Mouse (Mus musculus): ENCODE data around the gene Psd4.

The Psd4 gene

DNA sequence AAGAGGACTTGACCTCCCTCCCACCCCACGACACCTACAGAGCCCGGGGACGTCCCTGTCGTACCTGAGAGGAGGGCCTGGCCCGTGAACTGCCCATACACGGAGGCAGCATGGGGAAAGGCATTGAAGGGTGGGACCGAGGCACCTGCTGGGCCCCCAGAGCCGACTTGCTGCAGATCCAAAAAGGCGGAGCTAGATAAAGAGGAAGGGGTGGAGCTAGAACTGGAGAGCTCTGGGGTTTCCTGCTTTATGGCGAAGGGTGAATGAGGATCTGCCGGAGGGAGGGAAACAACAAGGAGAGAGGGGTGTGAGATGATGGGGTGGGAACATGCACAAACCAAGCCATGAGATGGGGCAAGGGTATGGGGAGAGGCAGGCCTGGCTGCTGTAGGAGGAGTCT is 68.3 kb downstream of the Psd4 start:
- no peak for DNase-seq (ENCODE audit: low read depth, low spot score)

DNA sequence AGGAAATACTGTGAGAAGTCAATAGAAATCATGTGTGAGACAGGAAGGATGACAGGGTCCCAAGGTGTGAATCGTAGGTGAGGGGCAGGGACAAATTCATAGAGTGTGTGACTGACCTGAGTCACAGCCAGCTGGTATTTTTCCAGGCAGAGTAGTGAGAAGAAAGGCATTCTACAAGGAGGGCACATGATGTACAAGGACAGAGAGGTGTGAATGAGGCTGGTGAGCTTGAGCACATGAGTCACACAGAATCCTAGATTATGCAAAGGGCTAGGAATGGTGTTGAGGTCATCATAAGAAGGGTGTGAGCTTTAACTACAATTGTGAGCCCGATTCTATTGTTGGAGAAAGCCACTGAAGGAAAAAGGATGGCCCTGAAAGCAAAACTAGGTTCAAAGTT is 72.7 kb downstream of the Psd4 start:
- no peak for DNase-seq (ENCODE audit: low read depth, low spot score)

DNA sequence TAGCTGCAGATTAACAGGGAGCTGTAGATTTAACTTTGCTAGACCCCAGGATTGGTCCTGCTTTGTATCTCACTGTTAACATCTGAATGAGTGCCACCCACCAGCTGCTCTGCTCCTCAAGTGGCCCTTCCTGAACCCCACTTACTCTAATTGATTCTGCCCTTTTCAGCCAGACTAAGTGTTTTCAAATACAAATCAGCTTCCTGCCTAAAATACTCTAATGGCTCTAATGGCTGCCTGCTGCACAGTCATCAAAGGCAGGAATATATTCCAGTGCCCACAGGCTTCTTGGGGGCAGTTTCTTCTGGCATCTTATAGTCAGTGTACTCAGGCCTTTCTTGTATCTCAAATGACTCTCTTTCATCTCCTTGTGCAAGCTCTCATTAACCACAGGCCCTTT is 74.5 kb downstream of the Psd4 start:
- no peak for DNase-seq (ENCODE audit: low read depth, low spot score)

DNA sequence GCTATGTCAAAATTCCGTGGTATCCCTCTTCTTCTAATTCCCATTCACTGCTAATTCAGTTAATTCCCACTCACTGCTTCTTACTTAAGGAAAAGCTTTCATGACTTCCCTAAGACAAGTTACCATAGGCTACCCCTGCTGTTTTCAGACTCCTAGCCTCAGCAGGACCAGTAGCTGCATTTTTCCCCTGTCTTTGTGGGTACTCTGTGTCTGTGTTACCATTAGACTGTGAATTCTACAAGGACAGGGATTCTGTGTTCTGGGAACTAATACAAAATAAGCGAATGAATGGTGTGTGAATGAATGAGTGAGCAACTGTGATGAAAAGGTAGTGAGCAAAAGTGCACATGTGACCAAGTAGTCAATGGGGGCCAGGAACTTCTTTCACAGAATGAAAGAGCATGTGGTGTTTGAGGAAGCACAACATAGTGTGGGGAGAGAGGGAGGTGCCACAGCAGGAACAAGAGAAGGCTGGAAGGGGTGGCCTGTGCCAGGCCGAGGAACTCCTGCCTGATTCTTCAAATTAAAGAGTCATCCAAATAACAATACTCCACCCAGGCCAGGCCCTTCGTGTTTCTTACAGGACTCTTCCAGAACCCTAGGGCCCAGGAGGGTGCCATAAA is 75.0 kb downstream of the Psd4 start:
- DNase-seq (ENCODE audit: low read depth, low spot score) = no peak

DNA sequence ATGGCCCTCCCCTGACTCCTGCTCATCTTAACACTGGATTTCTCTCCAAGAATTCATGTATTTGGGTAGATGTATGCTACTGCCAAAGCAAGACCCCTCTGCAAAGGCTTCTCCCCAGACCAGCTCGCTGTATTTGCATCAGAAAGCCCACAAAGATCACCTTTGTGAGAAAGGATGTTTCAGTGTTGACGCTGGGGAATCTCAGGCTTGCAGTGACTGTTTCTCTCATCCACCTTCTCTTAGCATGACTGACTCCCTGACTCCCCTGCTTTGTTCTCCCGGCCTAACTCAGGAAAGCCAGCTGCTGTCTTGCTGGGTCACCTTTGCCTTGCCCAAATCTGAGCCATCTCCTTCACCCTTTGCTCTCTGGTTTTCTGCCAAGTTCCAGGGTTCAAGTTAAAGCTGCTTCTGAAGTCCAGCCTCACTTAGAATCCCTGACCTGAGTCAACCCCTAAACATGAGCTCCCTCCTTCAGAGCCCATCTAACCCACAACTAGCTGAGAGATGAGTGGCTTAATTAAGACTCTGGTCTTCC is 75.9 kb downstream of the Psd4 start:
- DNase-seq (ENCODE audit: low read depth, low spot score) = no peak

DNA sequence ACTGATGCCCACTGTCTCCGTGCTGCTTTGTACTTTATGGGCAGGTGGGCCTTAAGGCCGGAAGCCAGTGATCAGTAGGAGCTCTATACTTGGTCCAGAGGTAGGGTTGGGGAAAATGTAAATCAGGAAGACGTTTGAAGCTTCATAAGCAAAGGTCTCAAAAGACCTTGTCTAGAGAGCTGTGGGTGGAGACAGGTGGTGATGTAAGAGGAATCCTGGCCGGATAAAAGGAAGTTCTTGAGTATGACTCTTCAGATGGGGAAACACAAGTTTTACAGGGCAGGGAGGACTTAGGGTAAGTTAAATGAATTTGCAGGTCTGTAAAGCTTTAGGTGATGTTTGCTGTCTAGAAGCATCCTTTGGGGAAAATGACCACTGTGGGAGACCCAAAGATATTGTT is 81.7 kb downstream of the Psd4 start:
- DNase-seq (ENCODE audit: low read depth, low spot score) = no peak

DNA sequence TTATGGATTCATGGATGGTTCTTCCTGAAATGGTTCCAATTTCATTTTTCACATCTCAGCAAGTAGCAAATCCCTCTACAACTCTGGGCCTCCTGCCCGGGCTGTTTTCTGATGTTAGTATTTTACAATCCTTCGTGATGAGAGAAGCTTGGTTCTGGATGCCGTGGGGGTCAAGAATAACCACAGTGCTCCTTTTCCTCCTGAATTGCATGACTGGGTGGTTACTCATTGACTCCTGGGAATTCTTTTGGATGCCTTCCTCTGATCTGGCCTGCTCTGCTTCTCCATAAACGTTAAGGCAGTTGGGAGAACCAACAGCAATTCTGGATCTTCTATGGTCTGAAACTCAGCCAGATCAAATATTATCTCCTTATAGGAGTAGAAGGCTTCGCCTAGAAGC is 85.8 kb downstream of the Psd4 start:
- no peak for DNase-seq (ENCODE audit: low read depth, low spot score)

DNA sequence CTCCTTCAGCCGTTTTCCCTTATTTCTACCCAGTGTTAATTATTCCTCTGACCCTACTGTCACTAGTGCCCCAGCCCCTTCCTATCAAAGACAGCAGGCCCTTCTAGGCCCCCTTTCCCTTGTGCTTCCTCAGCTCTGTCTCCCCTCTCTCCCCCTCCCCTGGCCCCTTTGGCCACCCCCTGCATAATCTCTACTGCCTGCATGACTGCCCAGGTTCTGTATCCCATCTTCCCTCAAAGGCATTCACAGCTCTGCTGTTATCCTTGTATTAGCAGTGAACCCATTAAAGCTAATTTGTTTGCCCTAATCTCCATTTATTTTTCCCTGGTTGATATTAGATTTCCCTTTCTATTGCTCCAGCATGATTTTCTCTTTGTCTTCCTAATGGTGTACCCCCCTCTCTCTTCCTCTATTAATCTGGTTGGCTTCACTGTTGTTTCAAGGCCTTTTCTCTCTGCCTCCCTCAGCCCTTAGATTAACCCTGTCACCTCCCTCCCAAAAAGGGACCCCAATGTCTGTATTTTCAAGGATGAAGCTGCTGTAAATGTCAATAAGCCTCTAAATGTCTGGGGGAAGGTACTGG is 87.1 kb downstream of the Psd4 start:
- DNase-seq (ENCODE audit: low read depth, low spot score) = no peak

DNA sequence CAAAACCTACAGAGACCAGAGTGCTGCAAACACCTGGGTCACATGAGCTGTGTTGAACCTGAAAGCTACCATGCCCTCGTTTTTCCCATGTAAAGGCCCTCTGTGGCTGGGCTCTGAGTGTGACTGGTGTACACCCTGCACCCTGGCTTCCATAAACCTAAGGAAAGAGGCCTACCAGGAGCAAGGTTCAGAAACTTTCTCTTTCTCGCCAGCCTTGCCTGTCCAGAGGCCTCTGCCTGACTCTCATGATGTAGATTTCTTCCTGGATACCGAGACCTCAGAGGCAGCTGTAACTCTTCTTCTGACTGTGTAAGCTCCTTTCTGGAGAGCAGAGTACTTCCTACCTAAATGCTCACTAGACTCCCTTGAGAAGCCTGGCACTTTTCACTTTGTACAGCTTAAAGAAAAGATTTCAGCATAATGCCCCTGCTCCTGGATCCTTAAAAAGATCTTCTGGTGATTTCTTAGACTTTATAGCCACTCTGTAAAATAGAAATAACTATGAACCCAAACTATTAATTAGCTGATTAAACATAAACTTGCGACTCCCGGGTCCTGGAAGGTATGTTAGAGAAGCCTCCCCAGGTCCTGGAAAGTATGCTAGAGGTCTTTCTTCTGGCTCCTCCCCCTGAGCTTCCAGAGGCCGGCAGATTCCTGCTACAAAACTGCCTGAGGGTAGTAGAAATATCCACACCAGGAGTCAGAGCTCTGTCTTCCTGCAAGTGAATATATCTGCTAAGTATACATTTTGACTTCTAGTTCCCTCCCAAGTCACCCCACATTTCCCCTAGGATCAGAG is 87.9 kb downstream of the Psd4 start:
- no peak for DNase-seq (ENCODE audit: low read depth, low spot score)

DNA sequence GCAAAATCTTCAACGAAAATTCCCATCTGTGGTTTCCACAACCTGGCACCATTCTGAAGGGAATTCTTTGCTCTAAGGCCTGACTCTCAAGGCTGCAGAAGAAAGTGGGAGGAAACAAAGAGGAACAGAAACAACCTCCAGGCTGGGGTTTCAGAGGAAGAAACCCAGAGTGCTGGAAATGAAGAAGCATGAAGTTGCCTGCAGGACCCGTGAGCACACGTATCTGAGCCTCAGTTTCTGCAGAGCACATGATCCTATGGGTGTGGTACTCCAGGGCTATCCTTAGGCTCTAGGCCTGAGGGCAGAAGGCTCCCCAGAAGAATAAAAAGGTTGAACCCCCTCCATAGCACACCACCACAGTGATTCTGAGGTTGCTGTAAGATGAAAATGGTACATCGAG is 89.5 kb downstream of the Psd4 start:
- no peak for DNase-seq (ENCODE audit: low read depth, low spot score)

DNA sequence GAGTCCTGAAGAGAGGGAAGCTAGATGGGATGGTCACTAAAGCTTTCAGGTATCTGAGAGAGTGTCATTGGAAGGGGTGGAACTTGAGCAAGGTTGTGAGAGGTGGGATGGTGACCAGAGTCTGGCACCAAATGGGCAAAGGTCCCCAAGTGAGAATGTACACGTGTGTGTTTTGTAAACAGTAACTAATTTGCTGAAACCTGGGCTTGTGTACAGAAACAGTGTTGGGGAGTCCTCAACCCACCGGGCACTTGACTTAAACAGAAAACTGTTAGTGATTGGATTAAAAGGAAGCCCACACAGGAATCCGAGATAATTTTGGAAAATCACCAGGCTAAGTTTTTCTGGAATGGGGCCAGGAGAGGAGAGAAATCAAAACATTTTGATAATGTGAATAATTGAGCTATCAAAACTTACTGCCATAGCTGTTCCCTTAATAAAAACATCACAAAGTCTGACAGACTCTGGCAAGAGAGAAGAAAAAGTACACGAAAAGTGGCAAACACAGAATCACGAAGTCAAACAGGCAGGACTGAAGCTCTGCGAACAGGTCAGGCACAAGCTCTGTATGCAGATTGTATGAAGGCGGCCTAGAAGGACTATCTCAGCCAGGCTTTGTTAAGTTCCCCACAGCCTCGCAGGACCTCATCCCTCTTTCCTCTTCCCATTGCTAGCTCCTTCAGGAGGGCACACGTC is 92.9 kb downstream of the Psd4 start:
- no peak for DNase-seq (ENCODE audit: low read depth, low spot score)

DNA sequence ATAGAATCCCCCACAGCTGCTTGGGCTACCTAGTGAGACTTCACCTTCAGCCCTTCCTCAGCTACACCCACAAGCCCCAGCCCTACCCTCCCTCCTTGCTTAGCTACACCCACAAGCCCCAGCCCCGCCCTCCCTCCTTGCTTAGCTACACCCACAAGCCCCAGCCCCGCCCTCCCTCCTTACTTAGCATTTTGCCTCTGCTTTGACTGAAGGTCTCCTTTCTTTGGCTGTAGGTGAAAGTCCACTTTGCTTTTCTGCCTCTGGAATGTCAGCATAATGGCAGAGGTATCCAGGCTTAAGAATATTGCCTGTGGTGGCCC is 93.4 kb downstream of the Psd4 start:
- DNase-seq (ENCODE audit: low read depth, low spot score) = no peak
